Mouse (Mus musculus) hindbrain, embryonic 11.5 days (tissue): ENCODE measurements around the gene Hs3st3a1. TPM values are rescaled to one million over a fixed set of nuclear protein-coding genes. Genes with fewer than 3 reads are reported as not detected.

ENCODE experiments used
- ATAC-seq: fragments of 200-750 bp; cut with Nextera tagmentation; 2 replicates; pipeline ENCODE4 v1.8.0; 2017; ENCODE audit warnings: mild to moderate bottlenecking, moderate TSS enrichment, moderate library complexity; ENCODE audit not compliant: low FRiP score
- DNase-seq: peaks from one replicate; pipeline ENCODE4 v3.0.0-alpha.2; 2015; ENCODE audit warnings: low spot score
- H3K27ac ChIP-seq: fragments of 300-500 bp; sonication (generic); 2 replicates; pipeline ENCODE4 v1.5.1; 2014; ENCODE audit warnings: mild to moderate bottlenecking, low read depth, low read length
- H3K27me3 ChIP-seq: fragments of 300-500 bp; sonication (generic); 2 replicates; pipeline ENCODE4 v1.6.1; 2014; ENCODE audit warnings: mild to moderate bottlenecking, low read length, moderate library complexity, mixed read lengths; ENCODE audit not compliant: control insufficient read depth, insufficient read depth
- H3K36me3 ChIP-seq: fragments of 300-500 bp; sonication (generic); 2 replicates; pipeline ENCODE4 v1.6.1; 2014; ENCODE audit warnings: mild to moderate bottlenecking, low read length, moderate library complexity, mixed read lengths; ENCODE audit not compliant: control insufficient read depth, insufficient read depth
- H3K4me1 ChIP-seq: fragments of 300-500 bp; sonication (generic); replicated peaks from 2 replicates; pipeline ENCODE4 v1.6.1; 2014; ENCODE audit warnings: low read length, mixed read lengths; ENCODE audit not compliant: control insufficient read depth, insufficient read depth
- H3K4me2 ChIP-seq: fragments of 300-500 bp; sonication (generic); replicated peaks from 2 replicates; pipeline ENCODE4 v1.6.1; 2014; ENCODE audit warnings: mild to moderate bottlenecking, low read depth, low read length
- H3K4me3 ChIP-seq: fragments of 300-500 bp; sonication (generic); 2 replicates; pipeline ENCODE4 v1.5.1; 2014; ENCODE audit warnings: low read depth, low read length
- H3K9ac ChIP-seq: fragments of 300-500 bp; sonication (generic); 2 replicates; pipeline ENCODE4 v1.6.1; 2014; ENCODE audit warnings: low read depth, low read length
- H3K9me3 ChIP-seq: fragments of 300-500 bp; sonication (generic); 2 replicates; pipeline ENCODE4 v1.6.1; 2016; ENCODE audit warnings: low read length; ENCODE audit not compliant: control insufficient read depth
- WGBS: fragments of 180-500 bp; shearing (Covaris S2); extraction: QIAGEN DNeasy Blood & Tissue Kit; methylation state at CpG from one replicate; pipeline ENCODE4 v1.1.7; 2014; 5-methylcytosine and 5-hydroxymethylcytosine counted together
- polyA plus RNA-seq: library from polyadenylated mRNA; unstranded; fragments of >200 nt; fragmentation: Nextera tagmentation; extraction: Ambion mirVana; gene quantifications from 2 replicates; pipeline ENCODE4 v1.2.1, GENCODE M21; 2014

The Hs3st3a1 gene
- polyA plus RNA-seq, 1 experiment from 2014 or later = 2.0 TPM

- no peak for ATAC-seq
- Histone ChIP-seq H3K9ac (no peak overlapping the region), H3K9me3 (no peaks in the 10 kb centered on the region), H3K4me2 (no peak overlapping the region), H3K27me3 (no peaks in the 10 kb centered on the region), H3K27ac (no peak overlapping the region), H3K36me3 (no peaks in the 10 kb centered on the region), H3K4me1 (0 out of 2 replicates have a peak, but pooled peaks cover 2% of the 10 kb centered on the region), H3K4me3 (no peak overlapping the region)
- DNase-seq = no peak
- 79% methylated on average over 9 of the region's 9 CpGs for WGBS
Measured at GRCm38 (mm10) chr11:64448586-64449315, 13.6 kb downstream of the Hs3st3a1 start.

GRCm38 (mm10) chr11:64461746-64462145 is 26.6 kb downstream of the Hs3st3a1 start:
- H3K4me1 ChIP-seq = no peaks in the 10 kb centered on the region
- no peak overlapping the region for H3K4me3 ChIP-seq
- H3K9ac ChIP-seq = no peak overlapping the region
- no peaks in the 10 kb centered on the region for H3K9me3 ChIP-seq
- no peak for DNase-seq
- no peak for ATAC-seq
- H3K36me3 ChIP-seq = no peaks in the 10 kb centered on the region
- H3K4me2 ChIP-seq = no peak overlapping the region
- H3K27me3 ChIP-seq = no peaks in the 10 kb centered on the region
- no peak overlapping the region for H3K27ac ChIP-seq
- WGBS = 90% methylated on average over 3 of the region's 3 CpGs

GRCm38 (mm10) chr11:64468737-64469136 is 33.6 kb downstream of the Hs3st3a1 start:
- Histone ChIP-seq H3K27ac (no peak overlapping the region), H3K36me3 (no peaks in the 10 kb centered on the region), H3K4me2 (no peak overlapping the region), H3K9me3 (no peaks in the 10 kb centered on the region), H3K4me1 (no peaks in the 10 kb centered on the region), H3K9ac (no peak overlapping the region), H3K27me3 (no peaks in the 10 kb centered on the region), H3K4me3 (no peak overlapping the region)
- ATAC-seq (no peak), DNase-seq (no peak)
- WGBS = 76% methylated on average over 4 of the region's 4 CpGs

- DNase-seq = no peak
- H3K4me3 ChIP-seq = no peak overlapping the region
- H3K27ac ChIP-seq = no peak overlapping the region
- no peak for ATAC-seq
- H3K9ac ChIP-seq = no peak overlapping the region
- no peaks in the 10 kb centered on the region for H3K9me3 ChIP-seq
- H3K4me2 ChIP-seq = no peak overlapping the region
- no peaks in the 10 kb centered on the region for H3K27me3 ChIP-seq
- no peaks in the 10 kb centered on the region for H3K4me1 ChIP-seq
- no peaks in the 10 kb centered on the region for H3K36me3 ChIP-seq
Measured at GRCm38 (mm10) chr11:64470689-64471088, 35.6 kb downstream of the Hs3st3a1 start.

GRCm38 (mm10) chr11:64473679-64474078 is 38.5 kb downstream of the Hs3st3a1 start:
- Histone ChIP-seq H3K9ac (no peak overlapping the region), H3K27ac (no peak overlapping the region), H3K4me1 (no peaks in the 10 kb centered on the region), H3K36me3 (no peaks in the 10 kb centered on the region), H3K4me3 (no peak overlapping the region), H3K27me3 (no peaks in the 10 kb centered on the region), H3K4me2 (no peak overlapping the region), H3K9me3 (no peaks in the 10 kb centered on the region)
- DNase-seq (no peak), ATAC-seq (no peak)
- 93% methylated on average over 3 of the region's 3 CpGs for WGBS

GRCm38 (mm10) chr11:64481445-64481844 is 46.3 kb downstream of the Hs3st3a1 start:
- WGBS = 95% methylated on average over 3 of the region's 3 CpGs
- H3K4me2 ChIP-seq = no peak overlapping the region

GRCm38 (mm10) chr11:64489587-64490433 is 54.7 kb downstream of the Hs3st3a1 start:
- 33% methylated on average over 9 of the region's 9 CpGs for WGBS
- Histone ChIP-seq H3K4me2 (no peak overlapping the region), H3K4me1 (peaks cover 7% of the 10 kb centered on the region), H3K9ac (no peak overlapping the region; the same call in 1 of the 2 replicates), H3K9me3 (no peaks in the 10 kb centered on the region), H3K27ac (peak overlapping the region; percentile 39; the same call in 1 of the 2 replicates), H3K4me3 (no peak overlapping the region), H3K27me3 (no peaks in the 10 kb centered on the region), H3K36me3 (no peaks in the 10 kb centered on the region)
- peak; percentile 71 for ATAC-seq
- DNase-seq = peak; percentile 33

More at GRCm38 (mm10) chr11:64481445-64481844, 46.3 kb downstream of the Hs3st3a1 start:
- ATAC-seq (no peak), DNase-seq (no peak)
- Histone ChIP-seq H3K4me1 (no peaks in the 10 kb centered on the region; the same call in 1 of the 2 replicates), H3K36me3 (no peaks in the 10 kb centered on the region), H3K4me3 (no peak overlapping the region), H3K9me3 (no peaks in the 10 kb centered on the region), H3K9ac (no peak overlapping the region), H3K27me3 (no peaks in the 10 kb centered on the region), H3K27ac (no peak overlapping the region)

GRCm38 (mm10) chr11:64494448-64494847 is 59.3 kb downstream of the Hs3st3a1 start:
- H3K4me1 ChIP-seq = peaks cover 4% of the 10 kb centered on the region
- no peak for DNase-seq
- no peak overlapping the region for H3K9ac ChIP-seq
- no peak overlapping the region for H3K27ac ChIP-seq
- H3K27me3 ChIP-seq = no peaks in the 10 kb centered on the region
- WGBS = 63% methylated on average over 2 of the region's 2 CpGs
- ATAC-seq = no peak
- no peaks in the 10 kb centered on the region for H3K36me3 ChIP-seq
- H3K9me3 ChIP-seq = no peaks in the 10 kb centered on the region
- H3K4me2 ChIP-seq = no peak overlapping the region
- H3K4me3 ChIP-seq = no peak overlapping the region
